In genomic region chr19:6970460-6971085, GRCm38 (mm10) we compare ENCODE assay signal across 8 mouse cellular contexts. TPM values are rescaled to one million over a fixed set of nuclear protein-coding genes. Genes with fewer than 3 reads are reported as not detected.
DNase-seq lines count a peak whose midpoint lies in the region; ATAC-seq and TF ChIP-seq lines count a peak whose summit lies in the region.

No protein-coding gene starts in this region.

- 26% methylated on average over 11 of the region's 11 CpGs for WGBS in lung, postnatal 0 days
- WGBS in hindbrain, postnatal 0 days = 16% methylated on average over 11 of the region's 11 CpGs
- 12% methylated on average over 11 of the region's 11 CpGs for WGBS in neural tube, embryonic 13.5 days

- peaks cover 21% of the 10 kb centered on the region for H3K4me1 ChIP-seq in lung, postnatal 0 days (ENCODE audit: insufficient read depth, low read depth, low read length)
- H3K4me1 ChIP-seq in hindbrain, postnatal 0 days (ENCODE audit: insufficient read depth, low read length) = no peaks in the 10 kb centered on the region
- H3K4me1 ChIP-seq in neural tube, embryonic 13.5 days (replicated peaks) = peaks cover 40% of the 10 kb centered on the region

- H3K9me3 ChIP-seq in lung, postnatal 0 days (ENCODE audit: low read length) = no peaks in the 10 kb centered on the region
- H3K9me3 ChIP-seq in hindbrain, postnatal 0 days (ENCODE audit: low read length) = no peaks in the 10 kb centered on the region
- H3K9me3 ChIP-seq in neural tube, embryonic 13.5 days = no peaks in the 10 kb centered on the region

- TF ChIP-seq CTCF in lung, postnatal 0 days (IDR thresholded peaks at IDR 0.05) = no peak
- TF ChIP-seq CTCF in hindbrain, postnatal 0 days (IDR thresholded peaks at IDR 0.05; ENCODE audit: low read depth) = no peak

- no peak overlapping the region for H3K4me3 ChIP-seq in lung, postnatal 0 days (ENCODE audit: low read depth, low read length)
- no peak overlapping the region; the same call in 1 of the 2 replicates for H3K4me3 ChIP-seq in hindbrain, postnatal 0 days (ENCODE audit: low read length)
- H3K4me3 ChIP-seq in neural tube, embryonic 13.5 days = peak overlapping the region; percentile 44

- H3K27me3 ChIP-seq in lung, postnatal 0 days (replicated peaks; ENCODE audit: insufficient read depth, low read length) = no peaks in the 10 kb centered on the region
- 0 out of 2 replicates have a peak, but pooled peaks cover 3% of the 10 kb centered on the region for H3K27me3 ChIP-seq in hindbrain, postnatal 0 days (ENCODE audit: insufficient read depth, low read length)
- H3K27me3 ChIP-seq in neural tube, embryonic 13.5 days = peaks cover 27% of the 10 kb centered on the region

- no peak for TF ChIP-seq EP300 in lung, postnatal 0 days (IDR thresholded peaks at IDR 0.05)

- ATAC-seq in lung, postnatal 0 days = no peak
- no peak for ATAC-seq in hindbrain, postnatal 0 days
- no peak for ATAC-seq in neural tube, embryonic 13.5 days (ENCODE audit: low read depth)

- H3K4me2 ChIP-seq in lung, postnatal 0 days (replicated peaks; ENCODE audit: low read depth, low read length) = peak overlapping the region; percentile 80
- H3K4me2 ChIP-seq in hindbrain, postnatal 0 days (ENCODE audit: low read depth, low read length) = peak overlapping the region; percentile 52; the same call in 1 of the 2 replicates
- peak overlapping the region; percentile 54 for H3K4me2 ChIP-seq in neural tube, embryonic 13.5 days

- no peaks in the 10 kb centered on the region for H3K36me3 ChIP-seq in lung, postnatal 0 days (ENCODE audit: insufficient read depth, low read length)
- no peaks in the 10 kb centered on the region for H3K36me3 ChIP-seq in hindbrain, postnatal 0 days (ENCODE audit: insufficient read depth, low read length)
- H3K36me3 ChIP-seq in neural tube, embryonic 13.5 days = no peaks in the 10 kb centered on the region

- H3K9ac ChIP-seq in lung, postnatal 0 days (replicated peaks; ENCODE audit: low read depth) = no peak overlapping the region
- no peak overlapping the region for H3K9ac ChIP-seq in hindbrain, postnatal 0 days (replicated peaks; ENCODE audit: low read length)
- H3K9ac ChIP-seq in neural tube, embryonic 13.5 days = peak overlapping the region; percentile 69

- DNase-seq in adrenal gland, postnatal 10 days = peak; percentile 74
- DNase-seq in adrenal gland, adult 8-10 months = no peak
- no peak for DNase-seq in lung, postnatal 0 days (ENCODE audit: low spot score)
- no peak for DNase-seq in lung, postnatal 25 days (ENCODE audit: low spot score)
- no peak for DNase-seq in hindbrain, postnatal 0 days (ENCODE audit: low spot score)
- no peak for DNase-seq in cerebellum, postnatal 14 days
- no peak for DNase-seq in gastrocnemius, adult 8-10 months (ENCODE audit: low spot score in 2 of 2)

- no peak overlapping the region for H3K27ac ChIP-seq in lung, postnatal 0 days (ENCODE audit: low read length)
- no peak overlapping the region for H3K27ac ChIP-seq in hindbrain, postnatal 0 days
- peak overlapping the region; percentile 73 for H3K27ac ChIP-seq in neural tube, embryonic 13.5 days (replicated peaks)

RNA-seq across cellular contexts. Expression of gene Ppp1r14b, which starts 4.2 kb away (rescaled TPM):
- 100 to 1,000 TPM; 289 to 333 TPM for total RNA-seq in adrenal gland, postnatal 10 days (2021)
- total RNA-seq in adrenal gland, adult 8-10 months (2022) = 100 to 1,000 TPM; 153 to 231 (median 191) TPM
- polyA plus RNA-seq in lung, postnatal 0 days (2015; fragmentation: Nextera tagmentation; extraction: Ambion mirVana) = 60.5 and 62.7 TPM in 2 replicates
- total RNA-seq in hindbrain, postnatal 0 days (2014; rRNA removed) = 150 and 155 TPM in 2 replicates
- 198 and 210 TPM in 2 replicates for polyA plus RNA-seq in hindbrain, postnatal 0 days (2015; fragmentation: Nextera tagmentation; extraction: Ambion mirVana)
- polyA plus RNA-seq in neural tube, embryonic 13.5 days (2015; fragmentation: Nextera tagmentation; extraction: Ambion mirVana) = 191 and 211 TPM in 2 replicates
- 100 to 1,000 TPM; 144 to 194 (median 165) TPM for total RNA-seq in gastrocnemius, adult 8-10 months (2022)

RNA-seq across cellular contexts. Expression of gene Plcb3, which starts 5.7 kb away (rescaled TPM):
- total RNA-seq in adrenal gland, postnatal 10 days (2021) = 10 to 100 TPM; 45.7 to 63.5 TPM
- 10 to 100 TPM; 40.1 to 83.9 (median 62.1) TPM for total RNA-seq in adrenal gland, adult 8-10 months (2022)
- 33.6 and 40.7 TPM in 2 replicates for polyA plus RNA-seq in lung, postnatal 0 days (2015; fragmentation: Nextera tagmentation; extraction: Ambion mirVana)
- total RNA-seq in hindbrain, postnatal 0 days (2014; rRNA removed) = 18.5 and 23.1 TPM in 2 replicates
- polyA plus RNA-seq in hindbrain, postnatal 0 days (2015; fragmentation: Nextera tagmentation; extraction: Ambion mirVana) = 11.1 and 14.4 TPM in 2 replicates
- 23.8 and 27.3 TPM in 2 replicates for polyA plus RNA-seq in neural tube, embryonic 13.5 days (2015; fragmentation: Nextera tagmentation; extraction: Ambion mirVana)
- total RNA-seq in gastrocnemius, adult 8-10 months (2022) = 10 to 100 TPM in 1 of 4 experiments, 1 to 10 TPM in 3; 7.0 to 10.9 (median 9.4) TPM

RNA-seq across cellular contexts. Expression of gene Fkbp2, which starts 9.7 kb away (rescaled TPM):
- 10 to 100 TPM; 70.7 to 71.4 TPM for total RNA-seq in adrenal gland, postnatal 10 days (2021)
- 100 to 1,000 TPM in 2 of 4 experiments, 10 to 100 TPM in 2; 62.4 to 165 (median 91.8) TPM for total RNA-seq in adrenal gland, adult 8-10 months (2022)
- 105 and 107 TPM in 2 replicates for polyA plus RNA-seq in lung, postnatal 0 days (2015; fragmentation: Nextera tagmentation; extraction: Ambion mirVana)
- 8.3 and 29.2 TPM in 2 replicates for total RNA-seq in hindbrain, postnatal 0 days (2014; rRNA removed)
- polyA plus RNA-seq in hindbrain, postnatal 0 days (2015; fragmentation: Nextera tagmentation; extraction: Ambion mirVana) = 169 and 177 TPM in 2 replicates
- polyA plus RNA-seq in neural tube, embryonic 13.5 days (2015; fragmentation: Nextera tagmentation; extraction: Ambion mirVana) = 104 and 120 TPM in 2 replicates
- 10 to 100 TPM in 1 of 4 experiments, 1 to 10 TPM in 3; 4.2 to 10.4 (median 5.8) TPM for total RNA-seq in gastrocnemius, adult 8-10 months (2022)

RNA-seq across cellular contexts. Expression of gene Vegfb, which starts 16.9 kb away (rescaled TPM):
- 100 to 1,000 TPM; 110 to 139 TPM for total RNA-seq in adrenal gland, postnatal 10 days (2021)
- total RNA-seq in adrenal gland, adult 8-10 months (2022) = 100 to 1,000 TPM in 1 of 4 experiments, 10 to 100 TPM in 3; 86.5 to 119 (median 95.7) TPM
- 27.1 and 28.1 TPM in 2 replicates for polyA plus RNA-seq in lung, postnatal 0 days (2015; fragmentation: Nextera tagmentation; extraction: Ambion mirVana)
- 40.5 and 40.9 TPM in 2 replicates for total RNA-seq in hindbrain, postnatal 0 days (2014; rRNA removed)
- polyA plus RNA-seq in hindbrain, postnatal 0 days (2015; fragmentation: Nextera tagmentation; extraction: Ambion mirVana) = 90.8 and 92.3 TPM in 2 replicates
- 37.2 and 39.3 TPM in 2 replicates for polyA plus RNA-seq in neural tube, embryonic 13.5 days (2015; fragmentation: Nextera tagmentation; extraction: Ambion mirVana)
- 100 to 1,000 TPM; 167 to 187 (median 183) TPM for total RNA-seq in gastrocnemius, adult 8-10 months (2022)

RNA-seq across cellular contexts. Expression of gene Dnajc4, which starts 21.8 kb away (rescaled TPM):
- total RNA-seq in adrenal gland, postnatal 10 days (2021) = 10 to 100 TPM; 46.0 to 58.5 TPM
- 10 to 100 TPM; 38.4 to 55.9 (median 43.3) TPM for total RNA-seq in adrenal gland, adult 8-10 months (2022)
- polyA plus RNA-seq in lung, postnatal 0 days (2015; fragmentation: Nextera tagmentation; extraction: Ambion mirVana) = 32.7 and 33.2 TPM in 2 replicates
- total RNA-seq in hindbrain, postnatal 0 days (2014; rRNA removed) = 13.5 and 28.3 TPM in 2 replicates
- polyA plus RNA-seq in hindbrain, postnatal 0 days (2015; fragmentation: Nextera tagmentation; extraction: Ambion mirVana) = 25.6 and 29.5 TPM in 2 replicates
- 21.5 and 23.0 TPM in 2 replicates for polyA plus RNA-seq in neural tube, embryonic 13.5 days (2015; fragmentation: Nextera tagmentation; extraction: Ambion mirVana)
- total RNA-seq in gastrocnemius, adult 8-10 months (2022) = 10 to 100 TPM; 32.2 to 37.7 (median 36.4) TPM
